Mouse (Mus musculus) ES-Bruce4 (cell line): ENCODE data around the gene Lamtor2.

Experiments
- CTCF ChIP-seq: IDR thresholded peaks from one replicate; pipeline ENCODE4 v1.8.1; 2011; ENCODE audit warnings: low read depth, low read length
- POLR2A ChIP-seq: IDR thresholded peaks from one replicate; pipeline ENCODE4 v1.8.1; 2011; ENCODE audit warnings: low read length; ENCODE audit not compliant: insufficient read depth

DNA sequence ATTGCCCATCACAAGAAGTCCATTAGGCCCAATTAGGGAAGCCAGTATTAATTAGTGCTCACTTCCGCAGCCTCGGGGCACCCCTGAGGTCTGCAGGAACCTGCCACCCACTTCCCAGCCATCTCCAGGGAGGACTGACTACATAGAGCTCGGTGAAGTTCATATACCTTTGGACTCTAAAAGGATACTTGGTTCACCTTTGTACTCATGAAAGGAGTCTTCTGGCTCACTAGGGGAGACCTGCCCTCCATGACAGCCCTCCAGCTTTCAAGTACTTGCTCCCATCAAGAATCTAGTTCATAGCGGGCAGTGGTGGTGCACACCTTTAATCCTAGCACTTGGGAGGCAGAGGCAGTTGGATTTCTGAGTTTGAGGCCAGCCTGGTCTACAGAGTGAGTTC, 34.5 kb downstream of the Lamtor2 start:
- no peak for TF ChIP-seq CTCF
- no peak for TF ChIP-seq POLR2A
